Mouse (Mus musculus) liver, postnatal 0 days (tissue): ENCODE measurements around the gene Meis3. TPM values are rescaled to one million over a fixed set of nuclear protein-coding genes. Genes with fewer than 3 reads are reported as not detected.

Experiments
- ATAC-seq: fragments of 200-750 bp; cut with Nextera tagmentation; 2 replicates; pipeline ENCODE4 v1.8.0; 2017; ENCODE audit warnings: mild to moderate bottlenecking, moderate library complexity
- DNase-seq: peaks from one replicate; pipeline ENCODE4 v3.0.0-alpha.2; 2016
- H3K27ac ChIP-seq: fragments of 300-500 bp; sonication (generic); 2 replicates; pipeline ENCODE4 v1.5.1; 2014; ENCODE audit warnings: antibody characterized with exemption, moderate library complexity, mild to moderate bottlenecking, low read depth
- H3K27me3 ChIP-seq: fragments of 300-500 bp; sonication (generic); 2 replicates; pipeline ENCODE4 v1.6.1; 2014; ENCODE audit warnings: low read length, control low read depth, mixed read lengths; ENCODE audit not compliant: insufficient read depth
- H3K36me3 ChIP-seq: fragments of 300-500 bp; sonication (generic); replicated peaks from 2 replicates; pipeline ENCODE4 v1.6.1; 2014; ENCODE audit warnings: mild to moderate bottlenecking, control low read depth, low read length, moderate library complexity, mixed read lengths; ENCODE audit not compliant: insufficient read depth
- H3K4me1 ChIP-seq: fragments of 300-500 bp; sonication (generic); 2 replicates; pipeline ENCODE4 v1.6.1; 2014; ENCODE audit warnings: antibody characterized with exemption, mild to moderate bottlenecking, control low read depth; ENCODE audit not compliant: insufficient read depth
- H3K4me2 ChIP-seq: fragments of 300-500 bp; sonication (generic); 2 replicates; pipeline ENCODE4 v1.6.1; 2014; ENCODE audit warnings: low read depth, mild to moderate bottlenecking, low read length, moderate library complexity, mixed read lengths
- H3K4me3 ChIP-seq: fragments of 300-500 bp; sonication (generic); 2 replicates; pipeline ENCODE4 v1.5.1; 2014; ENCODE audit warnings: low read depth, low read length
- H3K9ac ChIP-seq: fragments of 300-500 bp; sonication (generic); replicated peaks from 2 replicates; pipeline ENCODE4 v1.6.1; 2014; ENCODE audit warnings: mild to moderate bottlenecking, moderate library complexity
- H3K9me3 ChIP-seq: fragments of 300-500 bp; sonication (generic); 2 replicates; pipeline ENCODE4 v1.6.1; 2016; ENCODE audit warnings: mild to moderate bottlenecking, control low read depth, low read length, mixed read lengths
- CTCF ChIP-seq: sonication (generic); IDR thresholded peaks from 2 replicates; pipeline ENCODE4 v1.5.1; 2016; ENCODE audit warnings: antibody characterized with exemption, low read depth
- EP300 ChIP-seq: IDR thresholded peaks from 2 replicates; pipeline ENCODE4 v1.6.1; 2016; ENCODE audit warnings: antibody characterized with exemption, low read depth, mild to moderate bottlenecking
- WGBS: fragments of 180-500 bp; shearing (Covaris S2); extraction: QIAGEN DNeasy Blood & Tissue Kit; methylation state at CpG from one replicate; pipeline ENCODE4 v1.1.7; 2014; ENCODE audit not compliant: insufficient replicate concordance; 5-methylcytosine and 5-hydroxymethylcytosine counted together
- polyA plus RNA-seq: library from polyadenylated mRNA; unstranded; fragments of >200 nt; fragmentation: Nextera tagmentation; extraction: Ambion mirVana; gene quantifications from 2 replicates; pipeline ENCODE4 v1.2.1, GENCODE M21; 2015

Meis3 gene
- polyA plus RNA-seq, 1 experiment from 2014 or later, result 1.9 TPM

DNA sequence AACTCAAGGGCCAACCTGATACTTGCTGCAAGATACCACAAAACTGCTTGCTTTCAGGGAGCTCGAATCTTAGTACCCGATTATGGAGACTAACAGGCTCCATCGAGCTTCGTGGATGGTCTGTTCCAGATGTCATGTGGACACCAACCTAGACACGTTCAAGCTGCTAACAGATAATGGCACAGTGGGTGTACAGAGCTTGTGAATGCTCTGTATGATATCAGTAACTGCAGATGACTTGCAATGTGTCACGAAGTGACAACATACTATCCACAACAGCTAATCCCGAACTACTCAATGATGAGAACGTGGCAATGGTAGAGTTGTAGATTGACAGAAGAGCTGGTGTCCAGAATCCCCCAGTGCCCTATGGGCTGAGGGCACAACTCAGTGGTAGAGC is 12.6 kb downstream of the Meis3 start:
- Histone ChIP-seq H3K27me3 (no peaks in the 10 kb centered on the region; the same call in 1 of the 2 replicates), H3K9ac (no peak overlapping the region), H3K27ac (no peak overlapping the region), H3K4me3 (no peak overlapping the region), H3K4me1 (no peaks in the 10 kb centered on the region), H3K36me3 (no peaks in the 10 kb centered on the region), H3K9me3 (no peaks in the 10 kb centered on the region), H3K4me2 (no peak overlapping the region)
- ATAC-seq, result peak; percentile 79
- TF ChIP-seq EP300 (peak; percentile 43; the same call in 1 of the 2 replicates), CTCF (no peak)
- DNase-seq, result no peak
- 48% methylated on average over 8 of the region's 8 CpGs for WGBS

DNA sequence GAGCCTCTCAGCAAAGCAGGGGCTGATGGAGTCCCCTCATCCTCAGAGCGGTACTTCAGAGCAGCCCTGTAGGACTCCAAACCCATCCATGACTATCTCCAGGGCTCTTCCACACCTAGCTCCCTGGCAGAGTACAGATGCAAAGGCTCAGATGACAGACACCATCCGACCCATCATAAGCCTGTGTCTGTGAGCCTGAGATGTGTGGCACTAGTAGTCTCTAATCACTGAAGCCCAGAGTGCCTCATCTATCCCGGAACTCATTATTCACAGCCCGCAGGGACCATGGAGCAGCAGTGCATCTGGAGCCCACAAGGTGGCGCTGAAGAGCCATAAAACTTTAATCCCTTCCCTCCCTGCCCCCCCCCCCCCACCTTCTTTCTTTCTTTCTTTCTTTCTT is 17.4 kb downstream of the Meis3 start:
- no peaks in the 10 kb centered on the region for H3K4me1 ChIP-seq
- peak; percentile 73 for ATAC-seq

DNA sequence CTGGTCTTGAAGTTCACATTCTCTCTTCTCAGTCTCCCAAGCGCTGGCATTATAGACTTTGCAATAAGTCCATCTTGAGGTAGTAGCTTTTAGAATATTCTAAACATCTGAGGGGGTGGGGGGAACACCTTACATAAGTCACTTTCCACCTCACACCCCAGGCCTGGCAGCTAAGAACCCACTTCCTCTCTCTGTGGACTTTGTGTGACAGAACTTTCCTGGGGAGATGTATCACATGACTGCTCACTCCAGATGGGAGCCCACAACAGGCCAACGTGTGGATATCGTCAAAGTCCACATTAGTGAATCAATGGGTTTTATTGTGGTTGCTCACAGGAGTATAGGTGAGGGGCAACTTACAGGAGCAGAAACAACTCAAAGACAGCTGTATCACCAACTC is 18.8 kb downstream of the Meis3 start:
- 17% methylated on average over 3 of the region's 3 CpGs for WGBS
- no peaks in the 10 kb centered on the region for H3K9me3 ChIP-seq
- no peaks in the 10 kb centered on the region for H3K4me1 ChIP-seq
- H3K4me2 ChIP-seq, result no peak overlapping the region
- ATAC-seq (no peak), DNase-seq (no peak)
- no peak overlapping the region for H3K27ac ChIP-seq
- H3K27me3 ChIP-seq, result no peaks in the 10 kb centered on the region
- no peak overlapping the region for H3K9ac ChIP-seq
- TF ChIP-seq CTCF (no peak), EP300 (no peak)
- peaks cover 5% of the 10 kb centered on the region; the same call in 1 of the 2 replicates for H3K36me3 ChIP-seq
- no peak overlapping the region for H3K4me3 ChIP-seq

More for the DNA sequence above, 17.4 kb downstream of the Meis3 start:
- no peaks in the 10 kb centered on the region; the same call in 1 of the 2 replicates for H3K36me3 ChIP-seq
- no peaks in the 10 kb centered on the region for H3K9me3 ChIP-seq
- WGBS, result 15% methylated on average over 5 of the region's 5 CpGs
- H3K27me3 ChIP-seq, result no peaks in the 10 kb centered on the region
- H3K4me3 ChIP-seq, result no peak overlapping the region
- TF ChIP-seq EP300, result no peak
- peak; percentile 79 for TF ChIP-seq CTCF
- DNase-seq, result peak; percentile 82
- no peak overlapping the region for H3K9ac ChIP-seq
- no peak overlapping the region for H3K4me2 ChIP-seq
- no peak overlapping the region for H3K27ac ChIP-seq

DNA sequence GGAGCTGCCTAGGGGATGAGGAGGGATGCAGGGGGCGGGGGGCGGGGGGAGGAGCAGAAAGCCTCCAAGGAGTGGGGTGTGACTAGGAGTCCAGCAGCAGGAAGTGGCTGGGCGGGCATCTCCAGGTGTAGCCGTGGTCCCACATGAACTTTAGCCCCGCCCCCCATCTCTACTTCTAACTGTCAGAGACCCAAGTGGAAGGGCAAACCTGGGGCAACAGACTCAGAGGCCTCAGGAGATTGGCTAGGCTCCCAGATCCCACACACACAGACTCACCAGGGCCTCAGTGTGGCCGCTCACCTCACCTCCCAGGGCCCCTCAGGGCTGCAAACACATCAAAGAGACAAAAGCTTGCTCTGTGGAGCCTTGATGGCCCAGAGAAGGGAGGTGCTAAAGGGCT is 21.7 kb downstream of the Meis3 start:
- Histone ChIP-seq H3K27ac (no peak overlapping the region), H3K36me3 (peaks cover 13% of the 10 kb centered on the region), H3K4me1 (no peaks in the 10 kb centered on the region), H3K4me3 (no peak overlapping the region), H3K4me2 (no peak overlapping the region), H3K9me3 (no peaks in the 10 kb centered on the region), H3K9ac (no peak overlapping the region), H3K27me3 (no peaks in the 10 kb centered on the region)
- ATAC-seq (no peak), DNase-seq (no peak)
- no peak for TF ChIP-seq EP300
- TF ChIP-seq CTCF, result no peak
- WGBS, result 73% methylated on average over 6 of the region's 6 CpGs

DNA sequence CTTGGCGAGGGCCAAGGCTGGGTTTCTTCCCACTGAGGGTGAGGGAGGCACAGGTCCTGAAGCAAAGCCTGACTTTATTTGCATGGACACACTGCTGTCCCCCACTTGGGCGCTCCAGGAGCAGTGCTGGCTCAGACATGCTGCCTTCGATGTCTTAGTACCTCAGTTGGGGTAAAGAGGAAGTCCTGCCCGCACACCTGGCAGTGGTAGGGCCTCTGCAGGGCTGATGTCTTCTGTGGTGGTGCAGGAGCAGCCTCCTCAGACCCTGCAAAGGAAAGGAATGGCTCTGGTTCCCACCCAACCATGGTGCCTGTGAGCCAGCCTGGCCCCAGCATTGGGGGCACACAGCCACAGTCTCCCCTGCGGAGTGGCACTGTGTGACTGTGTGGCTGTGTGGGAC is 22.3 kb downstream of the Meis3 start:
- no peak for TF ChIP-seq EP300
- TF ChIP-seq CTCF, result no peak
- WGBS, result 70% methylated on average over 5 of the region's 5 CpGs
- H3K9me3 ChIP-seq, result no peaks in the 10 kb centered on the region
- H3K9ac ChIP-seq, result no peak overlapping the region
- H3K36me3 ChIP-seq, result peaks cover 13% of the 10 kb centered on the region
- no peak overlapping the region for H3K27ac ChIP-seq
- no peak for ATAC-seq
- H3K27me3 ChIP-seq, result no peaks in the 10 kb centered on the region
- no peaks in the 10 kb centered on the region for H3K4me1 ChIP-seq
- no peak overlapping the region for H3K4me2 ChIP-seq
- no peak for DNase-seq
- H3K4me3 ChIP-seq, result no peak overlapping the region

DNA sequence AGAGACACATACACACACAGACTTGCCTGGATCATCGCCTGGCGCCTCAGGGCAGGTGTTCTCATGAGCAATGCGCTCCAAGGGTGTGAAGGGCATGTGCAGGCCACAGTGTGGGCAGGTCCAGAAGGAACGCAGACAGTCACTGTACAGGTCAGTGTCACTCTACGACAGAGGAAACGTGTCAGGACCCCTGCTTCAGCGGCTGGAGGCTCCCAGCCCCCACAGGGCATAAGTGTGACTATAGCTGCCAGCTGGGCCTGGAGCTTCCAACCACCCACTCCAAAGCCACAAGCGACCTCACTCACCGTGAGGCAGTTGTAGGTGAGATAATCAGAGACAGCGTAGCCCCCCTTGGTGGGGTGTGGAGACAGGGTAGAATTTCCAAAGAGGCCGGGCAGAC is 23.6 kb downstream of the Meis3 start:
- Histone ChIP-seq H3K27ac (no peak overlapping the region), H3K9me3 (no peaks in the 10 kb centered on the region), H3K4me1 (no peaks in the 10 kb centered on the region), H3K36me3 (peaks cover 20% of the 10 kb centered on the region), H3K4me2 (no peak overlapping the region), H3K4me3 (no peak overlapping the region), H3K9ac (no peak overlapping the region), H3K27me3 (no peaks in the 10 kb centered on the region)
- TF ChIP-seq EP300 (no peak), CTCF (no peak)
- whole genome bisulfite sequencing, result 79% methylated on average over 11 of the region's 11 CpGs
- DNase-seq (no peak), ATAC-seq (no peak)

DNA sequence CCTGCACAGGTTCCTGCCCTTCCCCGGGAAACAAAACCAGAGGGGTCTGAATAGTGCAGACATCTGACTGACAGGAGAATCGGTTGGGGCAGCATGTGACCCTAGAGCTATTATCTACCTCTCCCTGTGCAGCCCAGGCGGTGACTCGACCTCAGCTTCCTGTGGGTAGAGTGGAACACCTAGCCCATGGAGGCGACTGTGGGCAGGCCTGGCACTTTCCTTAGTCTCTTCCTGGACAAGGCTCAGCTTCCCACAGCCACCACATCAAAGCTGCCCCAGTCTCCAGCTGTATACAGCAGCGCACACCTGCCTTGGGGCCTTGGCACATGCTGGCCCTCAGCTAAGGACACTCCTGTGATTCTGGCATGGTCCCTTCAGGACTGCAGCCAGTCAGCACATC is 26.2 kb downstream of the Meis3 start:
- Histone ChIP-seq H3K4me3 (no peak overlapping the region), H3K4me2 (no peak overlapping the region), H3K4me1 (no peaks in the 10 kb centered on the region), H3K27ac (no peak overlapping the region), H3K27me3 (no peaks in the 10 kb centered on the region), H3K9ac (no peak overlapping the region), H3K9me3 (no peaks in the 10 kb centered on the region), H3K36me3 (peaks cover 27% of the 10 kb centered on the region)
- 41% methylated on average over 6 of the region's 6 CpGs for WGBS
- no peak for ATAC-seq
- TF ChIP-seq EP300, result no peak
- TF ChIP-seq CTCF, result no peak
- DNase-seq, result no peak
